Mouse (Mus musculus) T-cell, adult 66 days (primary cell): ENCODE measurements around the gene Cstl1. TPM values are rescaled to one million over a fixed set of nuclear protein-coding genes. Genes with fewer than 3 reads are reported as not detected.

Source experiments
- total RNA-seq, 2 experiments: library from RNA; stranded (reverse); gene quantifications; 3 replicates in 1 of 2; 4 replicates in 1 of 2; pipeline ENCODE4 v1.2.4; 2023

Gene Cstl1
- not detected for total RNA-seq

DNA sequence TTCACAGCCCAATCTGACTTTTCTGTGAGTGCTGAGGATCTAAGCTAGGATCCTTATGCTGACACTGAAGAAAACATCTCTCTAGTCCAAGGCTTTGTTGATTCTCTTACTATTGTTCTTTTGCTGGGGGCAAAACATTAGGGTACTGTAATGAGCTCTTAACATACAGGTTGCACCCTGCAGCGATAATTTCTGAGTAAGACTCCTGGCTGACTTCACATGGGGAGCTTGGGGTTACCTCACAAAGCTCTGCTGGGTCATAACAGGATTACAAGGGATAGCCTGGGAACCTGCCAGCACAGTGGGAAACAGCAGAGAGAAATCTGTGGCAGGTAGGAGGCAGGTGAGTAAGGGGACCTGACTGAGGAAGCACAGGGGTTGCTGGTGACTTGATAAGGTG, at the start of gene Cstl1:
Cstl1 (plus strand) TSS at position 301 of the 400 bp plus-strand sequence.

DNA sequence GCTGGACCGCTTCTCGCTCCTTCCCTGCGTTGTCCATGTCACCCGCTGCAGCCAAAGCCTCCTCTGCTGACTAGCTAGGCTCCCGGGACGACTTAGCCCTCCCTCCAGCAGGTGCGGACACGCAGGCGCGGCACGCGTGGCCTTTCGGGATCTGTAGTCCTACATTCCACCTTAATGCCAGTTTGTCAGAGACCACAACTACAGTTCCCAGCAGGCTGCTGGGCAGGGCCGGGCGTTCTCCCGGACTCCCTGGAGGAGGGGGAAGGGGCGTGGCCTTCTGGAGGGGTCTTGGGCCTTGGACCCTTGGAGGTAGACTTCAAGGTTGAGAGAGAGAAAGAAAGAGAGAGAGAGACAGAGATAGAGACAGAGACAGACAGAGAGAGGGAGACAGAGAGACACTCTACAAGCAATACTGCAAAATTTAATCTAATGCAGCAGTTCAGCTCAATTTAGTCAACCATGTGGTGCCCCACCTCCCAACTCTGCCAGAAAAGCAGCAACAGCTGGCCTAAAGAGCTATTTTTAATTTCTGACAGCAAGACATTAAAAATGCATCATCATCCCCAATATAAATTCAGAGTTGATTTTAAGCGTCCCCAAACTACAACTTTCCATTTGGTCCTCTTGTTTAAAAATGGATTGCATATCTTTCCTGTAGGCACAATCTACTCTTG, 17.7 kb upstream of the Cstl1 start, which contains the start of gene Napb:
Napb (minus strand) TSS at position 141 of the 674 bp plus-strand sequence.

DNA sequence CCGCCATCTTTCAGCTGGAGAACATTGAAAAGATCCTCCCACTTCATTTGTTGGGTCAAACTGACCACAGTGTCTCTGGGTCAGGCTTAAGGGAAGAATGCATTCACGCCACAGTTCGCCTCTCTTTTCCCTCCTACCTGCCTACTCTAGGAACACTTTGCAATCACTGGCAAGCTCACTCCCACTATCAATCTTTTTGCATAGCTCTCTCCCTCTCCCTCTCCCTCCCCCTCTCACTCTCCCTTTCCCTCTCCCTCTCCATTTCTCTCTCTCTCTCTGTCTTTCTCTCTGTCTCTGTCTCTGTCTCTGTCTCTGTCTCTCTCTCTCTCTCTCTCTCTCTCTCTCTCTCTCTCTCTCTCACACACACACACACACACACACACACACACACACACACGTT, 21.2 kb downstream of the Cstl1 start, which contains the start of gene Cst11:
Cst11 (minus strand) TSS at position 101 of the 400 bp plus-strand sequence.

DNA sequence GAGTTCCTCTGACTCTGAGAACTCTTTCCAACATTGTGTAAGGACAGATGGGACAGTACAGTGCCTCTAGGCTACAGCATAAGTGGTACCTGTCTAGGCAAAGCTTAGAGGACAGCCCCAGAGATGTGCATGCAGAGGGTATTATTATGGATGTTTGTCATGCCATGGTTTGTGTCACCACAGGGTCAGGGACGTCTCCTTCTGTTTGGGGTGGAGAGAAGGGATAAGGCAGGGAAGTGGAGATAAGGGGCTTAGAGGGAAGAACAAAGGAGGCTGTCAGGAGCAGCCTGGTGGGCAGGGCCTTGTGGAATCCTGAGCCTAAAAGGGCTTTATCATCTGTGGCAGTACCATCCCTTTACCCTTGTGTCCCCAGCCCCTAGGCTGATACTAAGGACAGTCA, 31.6 kb downstream of the Cstl1 start, which contains the start of gene 8030411F24Rik:
8030411F24Rik (plus strand) TSS at position 301 of the 400 bp plus-strand sequence.

DNA sequence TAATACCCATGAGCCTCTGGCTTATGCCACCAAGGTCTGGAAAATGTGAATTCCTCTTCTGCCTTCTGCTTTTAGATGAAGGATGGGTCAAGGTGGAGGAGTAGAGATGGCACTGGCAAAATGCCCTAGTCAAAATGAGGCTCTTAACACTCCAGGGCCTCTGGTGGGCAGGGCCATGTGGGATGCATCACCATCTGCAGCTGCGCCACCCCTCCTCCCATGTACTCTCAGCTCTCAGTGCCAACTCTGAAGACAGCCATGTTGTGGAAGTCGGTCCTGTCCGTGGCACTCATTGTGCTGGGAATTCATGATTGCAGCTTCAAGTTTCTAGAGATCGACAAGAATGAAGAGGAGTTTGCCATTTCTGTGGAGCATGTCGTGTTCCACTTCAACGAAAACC, 39.0 kb downstream of the Cstl1 start, which contains the start of gene Cst12:
Cst12 (plus strand) TSS at position 220 of the 400 bp plus-strand sequence.

DNA sequence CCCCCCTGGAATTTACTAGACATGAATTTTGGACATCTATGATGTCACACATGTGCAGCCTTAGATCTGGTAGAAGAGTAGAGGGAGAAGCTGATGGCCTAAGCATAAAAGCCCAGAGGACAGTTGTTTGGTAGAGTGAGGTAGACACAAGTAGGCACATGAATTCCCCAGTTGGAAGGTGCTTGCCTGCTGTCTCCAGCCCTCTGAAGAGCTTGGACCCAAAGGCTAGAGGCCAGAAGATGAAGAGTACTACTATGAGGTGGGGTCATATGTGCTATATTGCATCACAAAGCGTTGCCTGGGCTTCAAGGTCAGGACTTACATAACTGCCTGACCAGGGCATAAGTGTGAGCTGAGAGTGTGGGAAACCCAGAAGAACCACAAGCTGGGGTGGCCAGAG, 48.3 kb downstream of the Cstl1 start, which contains the start of gene Cst8:
Cst8 (plus strand) TSS at position 301 of the 400 bp plus-strand sequence.

Other genes starting within 250 kb of the Cstl1 start
- gene Nxt1, start 77.8 kb upstream of the Cstl1 start, total RNA-seq, result 10 to 100 TPM; 17.2 to 21.2 TPM
- 1 to 10 TPM; 9.5 to 9.9 TPM for gene Gzf1, start 69.3 kb upstream of the Cstl1 start, total RNA-seq
- gene Napb, start 17.9 kb upstream of the Cstl1 start, total RNA-seq, result 1 to 10 TPM in 1 of 2 experiments, under 1 TPM in 1; 0.77 to 1.1 TPM
- gene Cst11, start 21.1 kb downstream of the Cstl1 start, total RNA-seq, result not detected
- not detected for gene 8030411F24Rik, start 31.7 kb downstream of the Cstl1 start, total RNA-seq
- gene Cst12, start 39.0 kb downstream of the Cstl1 start, total RNA-seq, result not detected
- not detected for gene Cst8, start 48.4 kb downstream of the Cstl1 start, total RNA-seq
- gene Cst13, start 69.7 kb downstream of the Cstl1 start, total RNA-seq, result not detected
- gene Cst9, start 84.8 kb downstream of the Cstl1 start, total RNA-seq, result not detected
- not detected for gene 9230104L09Rik, start 114.7 kb downstream of the Cstl1 start, total RNA-seq
- 10 to 100 TPM; 66.1 to 78.2 TPM for gene Cst3, start 125.3 kb downstream of the Cstl1 start, total RNA-seq